Mouse (Mus musculus) lung, postnatal 0 days (tissue): Measurements from ENCODE around the gene Gpr171. TPM values are rescaled to one million over a fixed set of nuclear protein-coding genes. Genes with fewer than 3 reads are reported as not detected.
"Not testable (repeated sequence)": the region's sequence is repeated elsewhere in the genome, so short reads cannot be mapped to it uniquely, and the experiment has no call there.

ENCODE experiments used
- ATAC-seq: fragments of 200-750 bp; cut with Nextera tagmentation; 2 replicates; pipeline ENCODE4 v1.8.0; 2017; ENCODE audit warnings: moderate library complexity
- DNase-seq: peaks from one replicate; pipeline ENCODE4 v3.0.0-alpha.2; 2016; ENCODE audit warnings: low spot score
- H3K27ac ChIP-seq: fragments of 300-500 bp; sonication (generic); 2 replicates; pipeline ENCODE4 v1.5.1; 2014; ENCODE audit warnings: antibody characterized with exemption, mild to moderate bottlenecking, low read length, mixed read lengths
- H3K27me3 ChIP-seq: fragments of 300-500 bp; sonication (generic); replicated peaks from 2 replicates; pipeline ENCODE4 v1.6.1; 2014; ENCODE audit warnings: low read length, mixed read lengths; ENCODE audit not compliant: insufficient read depth
- H3K36me3 ChIP-seq: fragments of 300-500 bp; sonication (generic); 2 replicates; pipeline ENCODE4 v1.6.1; 2014; ENCODE audit warnings: low read length, mixed read lengths; ENCODE audit not compliant: insufficient read depth
- H3K4me1 ChIP-seq: fragments of 300-500 bp; sonication (generic); 2 replicates; pipeline ENCODE4 v1.6.1; 2014; ENCODE audit warnings: antibody characterized with exemption, low read depth, low read length, mixed read lengths; ENCODE audit not compliant: insufficient read depth
- H3K4me2 ChIP-seq: fragments of 300-500 bp; sonication (generic); replicated peaks from 2 replicates; pipeline ENCODE4 v1.6.1; 2014; ENCODE audit warnings: low read depth, mild to moderate bottlenecking, low read length, moderate library complexity, mixed read lengths
- H3K4me3 ChIP-seq: fragments of 300-500 bp; sonication (generic); 2 replicates; pipeline ENCODE4 v1.5.1; 2014; ENCODE audit warnings: low read depth, low read length
- H3K9ac ChIP-seq: fragments of 300-500 bp; sonication (generic); replicated peaks from 2 replicates; pipeline ENCODE4 v1.6.1; 2014; ENCODE audit warnings: low read depth, mild to moderate bottlenecking
- H3K9me3 ChIP-seq: fragments of 300-500 bp; sonication (generic); 2 replicates; pipeline ENCODE4 v1.6.1; 2016; ENCODE audit warnings: low read length, mixed read lengths
- CTCF ChIP-seq: IDR thresholded peaks from 2 replicates; pipeline ENCODE4 v1.5.1; 2016; ENCODE audit warnings: antibody characterized with exemption, mild to moderate bottlenecking
- EP300 ChIP-seq: IDR thresholded peaks from 2 replicates; pipeline ENCODE4 v1.6.1; 2016; ENCODE audit warnings: antibody characterized with exemption, mild to moderate bottlenecking, control low read depth
- WGBS: fragments of 180-500 bp; shearing (Covaris S2); extraction: QIAGEN DNeasy Blood & Tissue Kit; methylation state at CpG from one replicate; pipeline ENCODE4 v1.1.7; 2014; 5-methylcytosine and 5-hydroxymethylcytosine counted together
- polyA plus RNA-seq: library from polyadenylated mRNA; unstranded; fragments of >200 nt; fragmentation: Nextera tagmentation; extraction: Ambion mirVana; gene quantifications from 2 replicates; pipeline ENCODE4 v1.2.1, GENCODE M21; 2015

Gene Gpr171
- 0.68 and 1.1 TPM in 2 replicates for polyA plus RNA-seq

DNA sequence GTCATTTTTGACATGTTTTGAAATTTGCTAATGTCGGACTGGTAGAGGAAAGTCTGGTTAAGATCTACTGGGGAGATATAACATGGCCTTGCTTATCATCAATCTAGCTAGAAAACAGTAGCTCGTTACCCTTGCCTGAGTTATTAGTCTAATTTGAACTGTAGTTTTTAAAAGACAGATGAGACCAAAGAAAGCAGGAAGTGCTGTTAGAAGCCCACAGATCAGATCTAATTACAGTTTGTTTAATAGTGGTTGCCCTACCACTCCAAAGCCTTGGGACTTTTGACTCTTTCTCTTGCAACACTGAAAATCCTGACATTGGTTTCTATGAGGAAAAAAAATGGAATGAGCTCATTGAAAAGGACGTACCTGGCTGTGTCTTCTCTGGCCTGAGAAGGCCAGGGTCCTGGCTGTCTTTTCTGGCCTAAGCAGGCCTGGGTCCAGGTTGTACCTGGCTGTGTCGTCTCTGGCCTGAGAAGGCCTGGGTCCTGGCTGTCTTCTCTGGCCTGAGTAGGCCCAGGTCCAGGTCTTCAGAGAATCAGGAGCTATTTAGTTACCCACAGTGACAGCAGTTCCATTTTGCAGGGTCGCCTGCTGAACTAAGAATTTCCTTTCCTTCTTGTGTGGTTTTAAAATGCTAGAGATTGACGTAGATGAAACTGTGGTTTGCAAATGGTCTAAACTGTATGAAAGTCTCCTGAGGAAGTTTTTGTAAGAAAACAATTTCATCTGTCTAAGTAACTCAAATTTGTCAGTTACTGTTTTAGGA, at the start of gene Gpr171:
TSS of gene Gpr171 (minus strand) at position 604 of the 769 bp plus-strand sequence.
- H3K27ac ChIP-seq = no peak within 1 kb of the TSS
- no peaks in the 10 kb centered on the region for H3K4me1 ChIP-seq
- no peak within 1 kb of the TSS for H3K4me3 ChIP-seq
- 70% methylated on average over 6 of the region's 6 CpGs for WGBS
- H3K9me3 ChIP-seq = no peaks in the 10 kb centered on the region
- ATAC-seq (no peak), DNase-seq (no peak)
- H3K4me2 ChIP-seq = no peak within 1 kb of the TSS
- TF ChIP-seq CTCF = no peak
- no peak for TF ChIP-seq EP300
- no peaks in the 10 kb centered on the region for H3K36me3 ChIP-seq
- H3K9ac ChIP-seq = no peak within 1 kb of the TSS
- no peaks in the 10 kb centered on the region for H3K27me3 ChIP-seq

DNA sequence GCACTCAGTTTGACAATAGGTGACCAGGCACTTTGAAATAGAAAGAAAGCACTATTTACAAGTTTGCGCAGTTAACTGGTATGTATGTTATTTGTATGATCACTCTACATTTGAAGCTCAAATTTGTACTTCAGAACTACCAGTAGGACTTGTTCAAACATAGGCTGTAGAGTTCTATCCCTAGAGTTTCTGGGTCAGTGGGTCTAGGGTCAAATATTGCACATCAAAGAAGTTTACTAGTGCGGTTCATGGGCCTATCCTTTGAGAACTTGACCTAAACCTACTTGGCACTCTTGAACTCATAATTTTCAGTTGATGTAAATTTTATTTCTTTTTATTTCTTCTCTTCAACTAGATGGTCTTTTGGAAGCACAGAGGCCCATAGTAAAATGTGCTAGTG, 49.0 kb upstream of the Gpr171 start:
- no peaks in the 10 kb centered on the region for H3K36me3 ChIP-seq

GRCm38 (mm10) chr3:59149646-59150045, 48.0 kb upstream of the Gpr171 start:
- H3K27ac ChIP-seq = no peak overlapping the region
- H3K4me1 ChIP-seq = no peaks in the 10 kb centered on the region
- no peaks in the 10 kb centered on the region for H3K9me3 ChIP-seq
- no peak overlapping the region for H3K9ac ChIP-seq
- H3K27me3 ChIP-seq = no peaks in the 10 kb centered on the region
- TF ChIP-seq EP300 (no peak), CTCF (no peak)
- H3K36me3 ChIP-seq = no peaks in the 10 kb centered on the region
- no peak for DNase-seq
- H3K4me3 ChIP-seq = no peak overlapping the region
- no peak for ATAC-seq
- no peak overlapping the region for H3K4me2 ChIP-seq

More for the DNA sequence above, 49.0 kb upstream of the Gpr171 start:
- ATAC-seq (no peak), DNase-seq (no peak)
- Histone ChIP-seq H3K4me3 (no peak overlapping the region), H3K27ac (no peak overlapping the region), H3K4me2 (no peak overlapping the region), H3K9me3 (no peaks in the 10 kb centered on the region), H3K27me3 (no peaks in the 10 kb centered on the region), H3K9ac (no peak overlapping the region), H3K4me1 (no peaks in the 10 kb centered on the region)
- TF ChIP-seq EP300 (no peak), CTCF (no peak)
- WGBS = 94% methylated on average over 2 of the region's 2 CpGs

DNA sequence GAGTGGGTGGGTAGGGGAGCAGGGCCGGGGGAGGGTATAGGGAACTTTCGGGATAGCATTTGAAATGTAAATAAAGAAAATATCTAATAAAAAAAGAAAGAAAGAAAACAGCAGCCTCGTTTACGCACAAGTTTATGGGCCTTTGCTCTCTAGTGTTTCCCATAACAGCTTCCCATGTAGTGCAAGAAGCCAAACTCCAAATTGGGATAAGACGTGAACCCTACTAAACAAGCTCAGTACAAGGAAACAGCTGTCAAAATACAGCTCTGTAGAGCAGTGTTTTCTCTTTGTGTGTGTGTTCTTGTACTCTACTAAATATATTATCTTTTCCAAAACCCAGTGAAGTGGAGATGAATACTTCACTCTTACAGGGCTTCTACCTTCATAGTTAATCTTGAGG, 43.6 kb upstream of the Gpr171 start:
- 62% methylated on average over 5 of the region's 5 CpGs for WGBS
- Histone ChIP-seq H3K9me3 (no peaks in the 10 kb centered on the region), H3K27ac (no peak overlapping the region), H3K4me3 (no peak overlapping the region), H3K4me1 (no peaks in the 10 kb centered on the region; the same call in 1 of the 2 replicates), H3K27me3 (no peaks in the 10 kb centered on the region), H3K36me3 (no peaks in the 10 kb centered on the region), H3K9ac (no peak overlapping the region), H3K4me2 (no peak overlapping the region)
- DNase-seq (no peak), ATAC-seq (no peak)
- TF ChIP-seq CTCF = no peak
- TF ChIP-seq EP300 = no peak

- Histone ChIP-seq H3K9ac (no peak overlapping the region), H3K4me2 (no peak overlapping the region), H3K4me3 (no peak overlapping the region), H3K9me3 (no peaks in the 10 kb centered on the region), H3K36me3 (no peaks in the 10 kb centered on the region), H3K27me3 (no peaks in the 10 kb centered on the region), H3K4me1 (no peaks in the 10 kb centered on the region; the same call in 1 of the 2 replicates), H3K27ac (no peak overlapping the region)
- DNase-seq = peak; percentile 20
- no peak for TF ChIP-seq EP300
- TF ChIP-seq CTCF = no peak
- ATAC-seq = no peak; the same call in 1 of the 2 replicates
- WGBS = 26% methylated on average over 8 of the region's 8 CpGs
Measured at GRCm38 (mm10) chr3:59141507-59142305, 40.1 kb upstream of the Gpr171 start.

- not testable (repeated sequence) for DNase-seq, H3K27me3 ChIP-seq, H3K4me2 ChIP-seq, H3K4me3 ChIP-seq, H3K9ac ChIP-seq, H3K27ac ChIP-seq, H3K9me3 ChIP-seq, H3K36me3 ChIP-seq, ATAC-seq, H3K4me1 ChIP-seq
- WGBS = 74% methylated on average over 4 of the region's 4 CpGs
Measured at GRCm38 (mm10) chr3:59140941-59141340, 39.3 kb upstream of the Gpr171 start.
